Mouse (Mus musculus): ENCODE data around the gene Msh2. TPM values are rescaled to one million over a fixed set of nuclear protein-coding genes. Genes with fewer than 3 reads are reported as not detected.

The Msh2 gene
- total RNA-seq, 2 experiments from 2014 or later: 17.9 to 21.5 TPM

- no peak for DNase-seq (ENCODE audit: low spot score in 2 of 2)
Observed at GRCm38 (mm10) chr17:87698996-87699765, 27.1 kb downstream of the Msh2 start.

GRCm38 (mm10) chr17:87700101-87700500, 28.0 kb downstream of the Msh2 start:
- DNase-seq (ENCODE audit: low spot score in 2 of 2): no peak

- no peak for DNase-seq (ENCODE audit: low spot score in 2 of 2)
Observed at GRCm38 (mm10) chr17:87724727-87725126, 52.6 kb downstream of the Msh2 start.

- no peak for DNase-seq (ENCODE audit: low spot score in 2 of 2)
Observed at GRCm38 (mm10) chr17:87726489-87727356, 54.6 kb downstream of the Msh2 start.

- no peak for DNase-seq (ENCODE audit: low spot score in 2 of 2)
Observed at GRCm38 (mm10) chr17:87731962-87732361, 59.8 kb downstream of the Msh2 start.

GRCm38 (mm10) chr17:87734471-87734870, 62.3 kb downstream of the Msh2 start:
- no peak for DNase-seq (ENCODE audit: low spot score in 2 of 2)

GRCm38 (mm10) chr17:87737144-87737543, 65.0 kb downstream of the Msh2 start:
- no peak for DNase-seq (ENCODE audit: low spot score in 2 of 2)

GRCm38 (mm10) chr17:87739835-87740234, 67.7 kb downstream of the Msh2 start:
- no peak for DNase-seq (ENCODE audit: low spot score in 2 of 2)

- no peak for DNase-seq (ENCODE audit: low spot score in 2 of 2)
Observed at GRCm38 (mm10) chr17:87744985-87745925, 73.1 kb downstream of the Msh2 start.

GRCm38 (mm10) chr17:87745926-87746888, 74.1 kb downstream of the Msh2 start:
- DNase-seq (ENCODE audit: low spot score in 2 of 2): peak in 1 of 2 experiments; percentile 29

- no peak for DNase-seq (ENCODE audit: low spot score in 2 of 2)
Observed at GRCm38 (mm10) chr17:87760315-87760714, 88.2 kb downstream of the Msh2 start.

- DNase-seq (ENCODE audit: low spot score in 2 of 2): no peak
Observed at GRCm38 (mm10) chr17:87763146-87763545, 91.0 kb downstream of the Msh2 start.

- DNase-seq (ENCODE audit: low spot score in 2 of 2): no peak
Observed at GRCm38 (mm10) chr17:87765031-87765430, 92.9 kb downstream of the Msh2 start.

- DNase-seq (ENCODE audit: low spot score in 2 of 2): no peak
Observed at GRCm38 (mm10) chr17:87766888-87767287, 94.8 kb downstream of the Msh2 start.

GRCm38 (mm10) chr17:87770766-87771165, 98.6 kb downstream of the Msh2 start:
- DNase-seq (ENCODE audit: low spot score in 2 of 2): no peak

- no peak for DNase-seq (ENCODE audit: low spot score in 2 of 2)
Observed at GRCm38 (mm10) chr17:87773175-87773574, 101.0 kb downstream of the Msh2 start.

All from gastrocnemius, postnatal 4 days (tissue).